Mouse (Mus musculus) limb, embryonic 14.5 days (tissue): ENCODE measurements around the gene Lmo3. TPM values are rescaled to one million over a fixed set of nuclear protein-coding genes. Genes with fewer than 3 reads are reported as not detected.

Source experiments
- ATAC-seq: fragments of 200-750 bp; cut with Nextera tagmentation; 2 replicates; pipeline ENCODE4 v1.8.0; 2017; ENCODE audit warnings: low read depth, moderate number of reproducible peaks, moderate TSS enrichment; ENCODE audit not compliant: low FRiP score
- DNase-seq: peaks from one replicate; pipeline ENCODE4 v3.0.0-alpha.2; 2015; ENCODE audit warnings: low spot score
- H3K27ac ChIP-seq: fragments of 300-500 bp; sonication (generic); replicated peaks from 2 replicates; pipeline ENCODE4 v1.5.1; 2014; ENCODE audit warnings: low read depth, mild to moderate bottlenecking, low read length, moderate library complexity, mixed read lengths
- H3K27me3 ChIP-seq: fragments of 300-500 bp; sonication (generic); 2 replicates; pipeline ENCODE4 v1.6.1; 2014; ENCODE audit warnings: low read length, mixed read lengths; ENCODE audit not compliant: control insufficient read depth, insufficient read depth
- H3K36me3 ChIP-seq: fragments of 300-500 bp; sonication (generic); 2 replicates; pipeline ENCODE4 v1.6.1; 2014; ENCODE audit warnings: mild to moderate bottlenecking, low read length, moderate library complexity, mixed read lengths; ENCODE audit not compliant: control insufficient read depth, insufficient read depth
- H3K4me1 ChIP-seq: fragments of 300-500 bp; sonication (generic); 2 replicates; pipeline ENCODE4 v1.6.1; 2014; ENCODE audit warnings: antibody characterized with exemption, low read length, mixed read lengths; ENCODE audit not compliant: control insufficient read depth, insufficient read depth
- H3K4me2 ChIP-seq: fragments of 300-500 bp; sonication (generic); replicated peaks from 2 replicates; pipeline ENCODE4 v1.6.1; 2014; ENCODE audit warnings: low read depth, mild to moderate bottlenecking, low read length, moderate library complexity; ENCODE audit not compliant: severe bottlenecking
- H3K4me3 ChIP-seq: fragments of 300-500 bp; sonication (generic); replicated peaks from 2 replicates; pipeline ENCODE4 v1.5.1; 2014; ENCODE audit warnings: low read length
- H3K9ac ChIP-seq: fragments of 300-500 bp; sonication (generic); 2 replicates; pipeline ENCODE4 v1.6.1; 2014; ENCODE audit warnings: mild to moderate bottlenecking, low read depth, low read length, moderate library complexity; ENCODE audit not compliant: severe bottlenecking
- H3K9me3 ChIP-seq: fragments of 300-500 bp; sonication (generic); 2 replicates; pipeline ENCODE4 v1.6.1; 2016; ENCODE audit warnings: low read length; ENCODE audit not compliant: control insufficient read depth
- POLR2A ChIP-seq: fragments of 200-500 bp; IDR thresholded peaks from 2 replicates; pipeline ENCODE4 v1.8.0; 2012; ENCODE audit warnings: inconsistent platforms, mild to moderate bottlenecking, moderate library complexity, borderline replicate concordance; ENCODE audit not compliant: insufficient read depth, insufficient read length; ENCODE audit errors: extremely low read depth
- WGBS: fragments of 180-500 bp; shearing (Covaris S2); extraction: QIAGEN DNeasy Blood & Tissue Kit; methylation state at CpG from one replicate; pipeline ENCODE4 v1.1.7; 2014; 5-methylcytosine and 5-hydroxymethylcytosine counted together
- polyA plus RNA-seq, 2 experiments: library from polyadenylated mRNA; depleted of rRNA in 1 of 2; stranded (reverse) in 1 of 2; unstranded in 1 of 2; fragments of >200 nt; fragmentation: Nextera tagmentation in 1 of 2; extraction: Ambion mirVana in 1 of 2; gene quantifications; 2 replicates each; pipeline versions ENCODE4 v1.2.1 to v1.2.3; 2012 to 2014

The Lmo3 gene
- polyA plus RNA-seq, 2 experiments = 0.94 to 1.6 TPM

DNA sequence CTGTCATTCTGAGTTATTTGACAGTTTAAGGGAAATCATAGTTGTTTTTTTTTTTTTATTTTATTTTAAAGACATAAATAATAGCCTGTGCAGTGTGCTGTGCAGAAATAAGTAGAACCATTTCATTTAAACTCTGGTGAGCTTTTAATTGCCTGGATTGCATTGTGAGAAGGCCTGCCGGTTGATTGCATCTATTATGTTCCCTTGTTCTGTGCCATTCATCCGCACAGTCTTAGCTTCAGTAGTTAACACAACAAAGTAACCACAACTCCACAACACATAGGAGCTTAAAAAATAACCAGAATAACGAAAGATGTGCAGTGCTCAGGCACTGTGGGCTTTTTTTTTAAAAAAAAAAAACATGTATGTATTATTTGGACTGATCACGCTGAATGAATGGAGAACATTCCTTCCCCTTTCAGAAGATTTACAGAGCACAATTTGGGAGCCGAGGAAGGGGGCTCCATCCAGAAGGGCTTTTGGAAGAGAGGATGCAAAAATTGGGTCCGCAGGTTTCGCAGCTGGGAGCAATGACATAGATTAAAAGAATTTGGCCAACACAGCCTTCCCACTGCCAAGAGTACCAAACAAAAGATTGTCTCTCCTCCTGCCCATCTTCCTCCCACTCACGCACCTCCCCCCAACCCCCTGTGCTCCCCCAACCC, 161.8 kb downstream of the Lmo3 start:
- WGBS = 45% methylated on average over 8 of the region's 8 CpGs
- Histone ChIP-seq H3K9me3 (no peaks in the 10 kb centered on the region), H3K27ac (no peak overlapping the region), H3K9ac (no peak overlapping the region), H3K4me3 (no peak overlapping the region), H3K4me2 (no peak overlapping the region; the same call in 1 of the 2 replicates), H3K4me1 (peaks cover 12% of the 10 kb centered on the region), H3K27me3 (peaks cover 15% of the 10 kb centered on the region; the same call in 1 of the 2 replicates), H3K36me3 (no peaks in the 10 kb centered on the region)
- ATAC-seq = no peak
- DNase-seq = no peak
- TF ChIP-seq POLR2A = no peak

DNA sequence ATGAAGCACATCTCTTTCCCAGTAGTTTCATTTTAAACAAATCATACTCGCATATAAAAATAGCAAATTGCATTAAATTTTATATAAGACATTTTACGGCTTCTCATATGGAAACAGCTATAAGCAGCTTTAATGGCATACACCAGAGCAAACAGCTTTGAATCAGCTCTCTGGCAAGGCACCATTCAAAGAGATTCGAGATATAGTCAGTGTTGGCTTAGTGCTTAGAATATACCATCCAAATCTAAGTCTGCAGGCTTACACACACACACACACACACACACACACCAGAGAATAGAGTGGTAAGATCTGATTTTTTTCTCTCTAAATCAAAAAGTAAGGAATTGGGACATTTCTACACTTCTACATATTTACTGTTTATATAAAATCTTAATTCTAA, 169.7 kb downstream of the Lmo3 start:
- no peaks in the 10 kb centered on the region for H3K9me3 ChIP-seq
- DNase-seq = no peak
- ATAC-seq = no peak
- no peak overlapping the region for H3K9ac ChIP-seq
- 42% methylated on average over 3 of the region's 3 CpGs for WGBS
- H3K27ac ChIP-seq = no peak overlapping the region
- no peak overlapping the region for H3K4me2 ChIP-seq
- H3K36me3 ChIP-seq = no peaks in the 10 kb centered on the region
- no peaks in the 10 kb centered on the region for H3K27me3 ChIP-seq
- H3K4me3 ChIP-seq = no peak overlapping the region
- TF ChIP-seq POLR2A = no peak
- no peaks in the 10 kb centered on the region for H3K4me1 ChIP-seq

- no peak overlapping the region for H3K4me3 ChIP-seq
- H3K4me1 ChIP-seq = no peaks in the 10 kb centered on the region
- no peaks in the 10 kb centered on the region for H3K9me3 ChIP-seq
- ATAC-seq = no peak
- no peak for DNase-seq
- no peaks in the 10 kb centered on the region for H3K36me3 ChIP-seq
- no peak overlapping the region for H3K4me2 ChIP-seq
- no peak for TF ChIP-seq POLR2A
- no peak overlapping the region for H3K27ac ChIP-seq
- H3K27me3 ChIP-seq = no peaks in the 10 kb centered on the region
- H3K9ac ChIP-seq = no peak overlapping the region
- 72% methylated on average over 6 of the region's 6 CpGs for WGBS
Measured at GRCm38 (mm10) chr6:138402031-138402430, 179.7 kb downstream of the Lmo3 start.

DNA sequence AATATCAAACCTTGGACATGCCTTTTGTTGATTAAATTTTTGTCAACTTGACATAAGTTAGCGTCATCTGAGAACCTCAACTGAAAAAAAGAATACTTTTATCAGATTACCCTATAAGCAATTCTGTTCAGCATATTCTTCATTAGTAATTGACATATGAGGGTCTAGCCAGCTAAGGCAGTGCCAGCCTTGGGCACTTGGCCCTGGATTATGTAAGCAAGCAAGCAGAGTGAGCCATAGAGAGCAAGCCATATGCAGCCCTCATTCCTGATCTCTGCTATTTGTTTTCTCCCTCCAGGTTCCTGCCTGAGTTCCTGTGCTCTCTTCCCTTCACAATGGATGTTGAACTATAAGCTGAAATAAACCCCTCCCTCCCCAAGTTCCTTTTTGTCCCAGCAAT, 182.9 kb downstream of the Lmo3 start:
- no peak for DNase-seq
- H3K4me2 ChIP-seq = no peak overlapping the region
- WGBS = 95% methylated on average over 1 of the region's 1 CpGs
- no peaks in the 10 kb centered on the region for H3K4me1 ChIP-seq
- H3K27ac ChIP-seq = no peak overlapping the region
- no peak overlapping the region for H3K4me3 ChIP-seq
- no peaks in the 10 kb centered on the region for H3K9me3 ChIP-seq
- no peaks in the 10 kb centered on the region for H3K27me3 ChIP-seq
- H3K9ac ChIP-seq = no peak overlapping the region
- no peak for TF ChIP-seq POLR2A
- no peaks in the 10 kb centered on the region for H3K36me3 ChIP-seq
- no peak for ATAC-seq

GRCm38 (mm10) chr6:138391085-138391484, 190.7 kb downstream of the Lmo3 start:
- H3K9ac ChIP-seq = no peak overlapping the region
- no peaks in the 10 kb centered on the region for H3K36me3 ChIP-seq
- no peak for TF ChIP-seq POLR2A
- 63% methylated on average over 5 of the region's 5 CpGs for WGBS
- H3K27ac ChIP-seq = no peak overlapping the region
- H3K4me3 ChIP-seq = no peak overlapping the region
- H3K4me2 ChIP-seq = no peak overlapping the region
- DNase-seq (no peak), ATAC-seq (no peak)
- no peaks in the 10 kb centered on the region for H3K4me1 ChIP-seq
- H3K27me3 ChIP-seq = no peaks in the 10 kb centered on the region
- no peaks in the 10 kb centered on the region for H3K9me3 ChIP-seq
